Mouse (Mus musculus) midbrain, embryonic 14.5 days (tissue): ENCODE results near the gene Enpp1. TPM values are rescaled to one million over a fixed set of nuclear protein-coding genes. Genes with fewer than 3 reads are reported as not detected.

Source experiments
- ATAC-seq: fragments of 200-750 bp; cut with Nextera tagmentation; 2 replicates; pipeline ENCODE4 v1.8.0; 2017; ENCODE audit warnings: moderate number of reproducible peaks, moderate library complexity; ENCODE audit not compliant: low FRiP score, low TSS enrichment
- DNase-seq: peaks from one replicate; pipeline ENCODE4 v3.0.0-alpha.2; 2015
- H3K27ac ChIP-seq: fragments of 300-500 bp; sonication (generic); replicated peaks from 2 replicates; pipeline ENCODE4 v1.5.1; 2014; ENCODE audit warnings: mild to moderate bottlenecking, low read depth, low read length, moderate library complexity
- H3K27me3 ChIP-seq: fragments of 300-500 bp; sonication (generic); 2 replicates; pipeline ENCODE4 v1.6.1; 2014; ENCODE audit warnings: low read length, control low read depth, mixed read lengths; ENCODE audit not compliant: control insufficient read depth, insufficient read depth
- H3K36me3 ChIP-seq: fragments of 300-500 bp; sonication (generic); 2 replicates; pipeline ENCODE4 v1.6.1; 2014; ENCODE audit warnings: low read length, control low read depth; ENCODE audit not compliant: control insufficient read depth, insufficient read depth
- H3K4me1 ChIP-seq: fragments of 300-500 bp; sonication (generic); 2 replicates; pipeline ENCODE4 v1.6.1; 2014; ENCODE audit warnings: mild to moderate bottlenecking, antibody characterized with exemption, low read length, control low read depth; ENCODE audit not compliant: control insufficient read depth, insufficient read depth
- H3K4me2 ChIP-seq: fragments of 300-500 bp; sonication (generic); 2 replicates; pipeline ENCODE4 v1.6.1; 2014; ENCODE audit warnings: mild to moderate bottlenecking, low read length, moderate library complexity
- H3K4me3 ChIP-seq: fragments of 300-500 bp; sonication (generic); replicated peaks from 2 replicates; pipeline ENCODE4 v1.5.1; 2014; ENCODE audit warnings: low read depth, low read length
- H3K9ac ChIP-seq: fragments of 300-500 bp; sonication (generic); replicated peaks from 2 replicates; pipeline ENCODE4 v1.6.1; 2014; ENCODE audit warnings: mild to moderate bottlenecking, low read length, moderate library complexity
- H3K9me3 ChIP-seq: fragments of 300-500 bp; sonication (generic); 2 replicates; pipeline ENCODE4 v1.6.1; 2016; ENCODE audit warnings: low read length, control low read depth, mixed read lengths; ENCODE audit not compliant: control insufficient read depth
- WGBS: fragments of 180-500 bp; shearing (Covaris S2); extraction: QIAGEN DNeasy Blood & Tissue Kit; methylation state at CpG from one replicate; pipeline ENCODE4 v1.1.7; 2014; 5-methylcytosine and 5-hydroxymethylcytosine counted together
- polyA plus RNA-seq: library from polyadenylated mRNA; unstranded; fragments of >200 nt; fragmentation: Nextera tagmentation; extraction: Ambion mirVana; gene quantifications from 2 replicates; pipeline ENCODE4 v1.2.1, GENCODE M21; 2014

Gene Enpp1
- polyA plus RNA-seq, 1 experiment from 2014 or later: 4.2 TPM

DNA sequence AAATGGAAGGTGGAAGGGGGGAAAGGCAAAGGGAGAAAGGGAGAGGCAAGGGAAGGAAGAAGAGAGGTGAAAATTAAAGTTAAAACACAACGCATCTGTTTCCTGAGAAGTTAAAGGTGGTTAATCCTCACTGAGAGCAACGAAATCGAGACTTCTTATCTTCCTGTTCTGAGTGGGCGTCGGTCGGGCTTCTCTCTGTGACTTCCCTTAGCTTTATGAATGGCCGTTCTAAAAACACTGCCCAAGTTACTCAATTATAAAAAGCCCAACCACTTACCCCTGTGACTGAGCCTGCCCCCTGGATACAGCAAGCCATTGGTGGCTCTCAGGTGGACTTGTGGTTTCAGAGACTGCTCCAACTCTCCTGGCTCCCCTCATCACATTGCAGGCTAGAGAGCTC lies 119.0 kb downstream of the Enpp1 start:
- Histone ChIP-seq H3K4me3 (no peak overlapping the region), H3K36me3 (no peaks in the 10 kb centered on the region), H3K9me3 (no peaks in the 10 kb centered on the region), H3K4me1 (0 out of 2 replicates have a peak, but pooled peaks cover 8% of the 10 kb centered on the region), H3K27me3 (no peaks in the 10 kb centered on the region), H3K9ac (no peak overlapping the region), H3K27ac (no peak overlapping the region), H3K4me2 (no peak overlapping the region)
- DNase-seq (no peak), ATAC-seq (no peak)
- WGBS: 82% methylated on average over 7 of the region's 7 CpGs

DNA sequence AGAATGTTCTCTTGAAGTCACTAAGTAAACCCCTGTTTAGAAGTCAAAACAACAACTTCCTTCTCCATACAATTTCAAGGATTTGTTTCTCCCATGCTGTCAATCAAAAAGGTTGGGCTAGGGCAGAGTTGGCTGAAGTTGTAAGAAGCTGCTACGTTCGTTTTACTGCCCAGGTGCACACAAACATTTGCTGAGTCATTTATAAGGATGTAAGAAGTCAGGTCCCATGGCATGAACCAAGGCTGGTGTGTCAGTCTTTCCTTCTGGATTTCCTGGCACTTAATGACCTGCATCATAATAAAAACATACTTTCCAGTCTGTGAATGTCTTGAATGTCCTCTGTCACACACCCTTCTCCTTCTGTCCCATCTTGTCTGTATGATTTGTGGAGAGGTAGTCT lies 119.6 kb downstream of the Enpp1 start:
- WGBS: 91% methylated on average over 2 of the region's 2 CpGs
- H3K36me3 ChIP-seq: no peaks in the 10 kb centered on the region
- no peaks in the 10 kb centered on the region for H3K27me3 ChIP-seq
- H3K9ac ChIP-seq: no peak overlapping the region
- no peak overlapping the region for H3K27ac ChIP-seq
- no peak overlapping the region for H3K4me3 ChIP-seq
- H3K4me1 ChIP-seq: 0 out of 2 replicates have a peak, but pooled peaks cover 8% of the 10 kb centered on the region
- ATAC-seq: no peak
- H3K9me3 ChIP-seq: no peaks in the 10 kb centered on the region
- no peak for DNase-seq
- H3K4me2 ChIP-seq: no peak overlapping the region

DNA sequence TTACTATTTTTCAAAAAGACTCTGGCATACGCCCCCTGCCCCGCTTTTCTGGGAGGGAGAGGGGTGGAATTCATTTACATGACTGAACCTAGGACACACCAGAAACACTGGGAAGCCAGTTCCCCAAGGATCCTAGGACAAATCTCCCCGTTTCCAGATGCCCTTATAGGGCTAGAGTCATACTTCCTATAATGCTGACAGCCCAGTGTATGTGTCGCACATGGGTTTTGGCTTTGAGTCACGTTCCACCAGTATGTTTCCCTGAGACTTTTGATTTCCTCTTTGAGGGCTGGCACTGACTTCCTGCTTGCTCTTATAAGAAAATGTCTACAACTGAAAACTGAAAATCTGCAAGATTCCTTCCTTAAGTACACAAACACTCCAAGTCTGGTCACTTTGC lies 120.2 kb downstream of the Enpp1 start:
- WGBS: 72% methylated on average over 5 of the region's 5 CpGs
- ATAC-seq: no peak
- no peak for DNase-seq

DNA sequence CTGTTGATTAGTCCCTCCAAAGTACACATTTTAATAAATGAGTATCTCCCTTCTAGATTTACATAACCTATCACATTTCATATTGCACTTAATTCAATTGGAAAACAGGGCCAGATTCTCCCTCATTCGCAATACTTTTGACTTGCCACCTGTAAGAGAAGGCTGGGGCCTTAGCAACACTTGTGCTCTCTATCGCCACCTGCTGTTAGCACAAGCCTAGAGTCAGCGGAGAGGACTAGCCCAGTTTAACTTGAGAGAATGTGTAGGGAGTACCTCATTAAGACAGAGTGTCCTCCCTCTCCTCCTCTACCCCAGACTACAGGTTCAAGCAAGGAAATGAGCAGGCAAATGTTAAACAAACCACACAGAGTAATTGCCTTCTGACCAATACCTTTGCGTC lies 120.8 kb downstream of the Enpp1 start:
- peak; percentile 92 for DNase-seq
- H3K27ac ChIP-seq: no peak overlapping the region
- no peaks in the 10 kb centered on the region for H3K27me3 ChIP-seq
- H3K4me1 ChIP-seq: 0 out of 2 replicates have a peak, but pooled peaks cover 2% of the 10 kb centered on the region
- ATAC-seq: peak; percentile 59; the same call in 1 of the 2 replicates
- H3K4me2 ChIP-seq: no peak overlapping the region
- H3K4me3 ChIP-seq: no peak overlapping the region
- H3K9me3 ChIP-seq: no peaks in the 10 kb centered on the region
- H3K9ac ChIP-seq: no peak overlapping the region
- no peaks in the 10 kb centered on the region for H3K36me3 ChIP-seq
- 9% methylated on average over 4 of the region's 4 CpGs for WGBS

More for the DNA sequence above, 120.2 kb downstream of the Enpp1 start:
- no peak overlapping the region for H3K9ac ChIP-seq
- H3K9me3 ChIP-seq: no peaks in the 10 kb centered on the region
- no peak overlapping the region for H3K27ac ChIP-seq
- 0 out of 2 replicates have a peak, but pooled peaks cover 8% of the 10 kb centered on the region for H3K4me1 ChIP-seq
- no peaks in the 10 kb centered on the region for H3K27me3 ChIP-seq
- H3K4me3 ChIP-seq: no peak overlapping the region
- no peaks in the 10 kb centered on the region for H3K36me3 ChIP-seq
- H3K4me2 ChIP-seq: no peak overlapping the region

DNA sequence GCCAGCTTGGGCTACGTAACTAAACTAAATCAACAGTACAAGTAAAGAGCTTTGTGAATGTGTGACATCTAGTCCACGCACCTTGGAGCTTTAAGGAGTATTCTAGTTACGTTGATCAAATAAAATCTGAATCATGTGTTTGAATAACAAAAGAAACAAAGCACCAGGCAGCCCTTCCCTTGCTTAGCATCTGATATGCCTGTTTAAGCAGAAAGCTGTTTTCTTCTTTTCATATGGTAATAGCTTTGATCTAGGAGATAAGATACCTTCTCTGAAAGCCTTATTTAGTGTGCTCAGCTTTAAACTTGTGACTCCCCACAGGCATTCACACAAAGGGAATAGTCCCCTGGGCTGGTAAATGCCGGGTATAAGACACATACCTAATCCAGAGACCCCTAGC lies 121.4 kb downstream of the Enpp1 start:
- 22% methylated on average over 4 of the region's 4 CpGs for WGBS
- Histone ChIP-seq H3K27me3 (no peaks in the 10 kb centered on the region), H3K9ac (no peak overlapping the region), H3K4me2 (no peak overlapping the region), H3K9me3 (no peaks in the 10 kb centered on the region), H3K27ac (no peak overlapping the region), H3K4me3 (no peak overlapping the region), H3K4me1 (no peaks in the 10 kb centered on the region), H3K36me3 (no peaks in the 10 kb centered on the region)
- DNase-seq (no peak), ATAC-seq (no peak)

DNA sequence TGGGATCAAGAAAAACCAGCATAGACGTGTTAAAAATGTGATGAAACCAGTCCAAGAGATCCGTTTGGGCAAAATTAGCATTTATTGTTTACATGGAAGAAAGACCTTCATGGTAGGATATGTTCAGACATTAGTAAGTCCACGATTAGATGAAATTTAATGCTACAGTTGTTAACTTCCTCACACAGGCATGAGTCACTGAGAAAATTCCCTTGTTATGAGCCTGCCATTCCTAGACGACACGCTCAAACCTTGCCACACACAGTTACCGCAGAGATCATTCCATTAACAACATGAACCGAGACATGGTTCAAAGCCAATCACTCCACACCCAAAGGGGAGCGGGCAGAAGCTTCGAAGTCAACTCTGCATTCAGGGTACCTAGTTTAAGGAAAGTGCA lies 122.7 kb downstream of the Enpp1 start:
- WGBS: 93% methylated on average over 9 of the region's 9 CpGs
- DNase-seq: no peak

DNA sequence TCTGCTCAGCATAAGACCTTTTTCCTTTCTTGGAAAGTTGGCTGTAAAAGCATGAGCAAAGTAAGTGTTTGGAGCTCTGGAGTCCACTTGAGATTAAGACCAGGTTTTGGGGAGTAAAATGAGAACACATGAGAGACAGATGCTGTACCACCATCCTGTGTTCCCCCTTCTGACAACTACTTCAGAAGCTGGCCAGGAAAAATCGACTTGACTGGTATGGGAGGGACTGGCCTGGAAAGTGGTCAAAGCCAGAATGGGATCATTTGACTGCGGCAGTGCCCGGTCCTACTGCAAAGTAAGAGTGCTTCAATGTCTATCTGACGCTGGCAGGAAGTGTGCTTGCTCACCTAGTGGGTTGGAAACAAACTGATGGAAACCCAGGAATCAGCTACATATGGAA lies 123.1 kb downstream of the Enpp1 start:
- H3K4me2 ChIP-seq: no peak overlapping the region
- no peak overlapping the region for H3K27ac ChIP-seq
- no peak overlapping the region for H3K9ac ChIP-seq
- H3K27me3 ChIP-seq: no peaks in the 10 kb centered on the region
- ATAC-seq: no peak
- H3K9me3 ChIP-seq: no peaks in the 10 kb centered on the region
- no peak for DNase-seq
- 87% methylated on average over 4 of the region's 4 CpGs for WGBS
- H3K36me3 ChIP-seq: no peaks in the 10 kb centered on the region
- H3K4me1 ChIP-seq: no peaks in the 10 kb centered on the region
- no peak overlapping the region for H3K4me3 ChIP-seq

More for the DNA sequence above, 122.7 kb downstream of the Enpp1 start:
- no peaks in the 10 kb centered on the region for H3K9me3 ChIP-seq
- no peak overlapping the region for H3K4me2 ChIP-seq
- H3K9ac ChIP-seq: no peak overlapping the region
- H3K36me3 ChIP-seq: no peaks in the 10 kb centered on the region
- no peak for ATAC-seq
- no peak overlapping the region for H3K27ac ChIP-seq
- H3K4me3 ChIP-seq: no peak overlapping the region
- H3K27me3 ChIP-seq: no peaks in the 10 kb centered on the region
- H3K4me1 ChIP-seq: no peaks in the 10 kb centered on the region

Other genes starting within 250 kb of the Enpp1 start
- 1.4 and 2.0 TPM in 2 replicates for gene Ccn2, start 116.7 kb downstream of the Enpp1 start, polyA plus RNA-seq
- 2.5 and 4.1 TPM in 2 replicates for gene Enpp3, start 130.7 kb upstream of the Enpp1 start, polyA plus RNA-seq
- gene Med23, start 157.8 kb upstream of the Enpp1 start, polyA plus RNA-seq: 28.2 and 35.9 TPM in 2 replicates
- 1.6 and 1.8 TPM in 2 replicates for gene Arg1, start 215.3 kb upstream of the Enpp1 start, polyA plus RNA-seq